Mouse (Mus musculus) layer of hippocampus, postnatal 10 days (tissue): ENCODE data around the gene Hspa1l. TPM values are rescaled to one million over a fixed set of nuclear protein-coding genes. Genes with fewer than 3 reads are reported as not detected.
"Not testable (repeated sequence)": the region's sequence is repeated elsewhere in the genome, so short reads cannot be mapped to it uniquely, and the experiment has no call there.

Experiments
- DNase-seq, 2 experiments: peaks; one replicate each; pipeline ENCODE4 v3.0.0; 2021; ENCODE audit warnings: low spot score in 2 of 2
- total RNA-seq, 2 experiments: library from RNA; stranded (reverse); gene quantifications; 2 replicates each; pipeline ENCODE4 v1.2.3; 2021

Hspa1l gene
- total RNA-seq, 2 experiments from 2014 or later: 0.30 to 0.38 TPM

DNA sequence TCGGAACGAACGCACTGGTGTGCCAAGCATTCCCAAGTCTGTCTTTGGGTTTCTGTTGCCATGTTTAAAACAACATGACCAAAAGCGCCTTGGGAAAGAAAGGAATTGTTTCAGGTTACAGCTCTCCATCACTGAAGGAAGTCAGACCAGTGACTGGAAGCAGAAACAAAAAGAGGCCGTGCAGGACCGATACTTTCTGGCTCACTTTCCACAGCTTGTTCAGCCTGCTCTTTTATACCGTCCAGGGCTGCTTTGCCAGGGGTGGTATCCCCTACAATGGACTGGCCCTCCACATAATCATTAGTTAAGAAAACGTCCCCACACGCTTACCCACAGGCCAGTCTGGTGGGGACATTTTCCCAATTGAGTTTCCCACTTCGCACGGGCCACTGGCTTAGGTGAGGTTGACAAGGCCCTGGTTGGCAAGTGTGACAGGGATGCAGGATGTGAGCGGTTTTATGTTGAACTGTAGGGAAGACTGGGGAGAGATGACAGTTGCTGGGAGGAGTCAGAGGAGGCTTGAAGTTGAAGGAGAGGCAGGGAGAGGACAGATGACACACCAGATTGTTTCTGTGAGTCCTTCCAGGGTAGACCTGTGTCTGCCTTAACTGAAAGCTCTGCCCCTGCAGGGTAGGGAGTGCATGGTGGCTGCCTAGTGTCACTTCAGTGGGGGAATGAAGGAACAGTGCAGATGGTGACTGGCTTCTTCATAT lies 29.8 kb downstream of the Hspa1l start:
- DNase-seq: no peak

DNA sequence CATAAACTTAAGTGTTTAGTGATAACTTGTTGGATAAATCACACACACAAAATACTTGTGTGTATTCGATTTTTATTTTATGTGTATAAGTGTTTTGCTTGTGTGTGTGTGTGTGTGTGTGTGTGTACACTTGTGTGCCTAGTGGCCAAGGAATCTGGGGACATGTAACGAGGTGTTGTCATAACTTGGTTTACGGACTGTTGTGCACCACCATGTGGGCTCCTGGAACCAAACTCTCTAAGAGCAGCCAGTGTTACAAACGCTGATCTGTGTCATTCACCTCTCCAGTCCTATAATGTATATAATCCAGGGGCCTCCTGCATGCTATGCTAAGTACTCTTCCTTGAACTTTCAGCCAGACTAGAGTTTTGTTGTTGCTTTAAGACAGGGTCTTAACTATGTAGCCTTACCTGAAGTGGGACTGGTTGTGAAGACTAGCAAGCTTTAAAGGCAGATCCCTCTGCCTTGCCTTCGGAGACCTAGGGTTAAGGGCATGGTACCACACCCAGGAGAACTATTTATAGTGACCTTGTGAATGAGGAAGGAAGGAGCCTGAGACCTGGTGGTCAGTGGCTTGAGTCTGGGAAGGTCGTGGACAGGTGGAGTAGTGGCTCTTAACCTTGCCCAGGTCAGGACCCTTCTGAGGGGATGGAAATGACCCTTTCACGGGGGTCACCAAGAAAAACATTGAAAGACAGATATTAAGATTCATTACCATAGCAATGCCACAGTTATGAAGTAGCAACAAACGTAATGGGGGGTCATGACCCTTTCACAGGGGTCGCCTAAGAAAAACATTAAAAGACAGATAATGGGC lies 30.7 kb downstream of the Hspa1l start:
- no peak for DNase-seq

DNA sequence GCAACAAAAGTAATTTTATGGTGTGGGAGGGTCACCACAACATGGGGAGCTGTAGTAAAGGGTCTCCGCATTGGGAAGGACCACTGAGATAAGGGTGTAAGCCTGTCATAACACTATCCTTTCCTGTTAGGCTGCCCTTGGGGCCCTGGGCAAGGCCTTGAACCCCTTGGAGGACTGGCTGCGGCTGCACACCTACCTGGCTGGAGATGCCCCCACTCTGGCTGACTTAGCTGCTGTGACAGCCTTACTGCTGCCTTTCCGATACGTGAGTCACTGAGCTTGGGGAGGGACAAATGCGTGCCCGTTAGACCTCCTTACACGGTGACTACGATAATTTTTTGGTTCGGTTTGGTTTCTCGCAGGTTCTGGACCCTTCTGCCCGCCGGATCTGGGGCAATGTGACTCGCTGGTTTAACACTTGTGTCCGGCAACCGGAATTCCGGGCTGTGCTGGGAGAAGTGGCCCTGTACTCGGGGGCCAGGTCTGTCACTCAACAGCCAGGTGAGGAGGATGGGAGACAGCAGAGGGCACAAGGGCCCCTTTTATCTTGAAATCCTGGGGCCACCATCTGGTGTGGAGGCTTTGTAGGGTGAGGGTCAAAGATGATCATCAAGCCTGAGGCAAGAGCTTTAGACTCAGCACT lies 31.7 kb downstream of the Hspa1l start:
- DNase-seq: no peak

DNA sequence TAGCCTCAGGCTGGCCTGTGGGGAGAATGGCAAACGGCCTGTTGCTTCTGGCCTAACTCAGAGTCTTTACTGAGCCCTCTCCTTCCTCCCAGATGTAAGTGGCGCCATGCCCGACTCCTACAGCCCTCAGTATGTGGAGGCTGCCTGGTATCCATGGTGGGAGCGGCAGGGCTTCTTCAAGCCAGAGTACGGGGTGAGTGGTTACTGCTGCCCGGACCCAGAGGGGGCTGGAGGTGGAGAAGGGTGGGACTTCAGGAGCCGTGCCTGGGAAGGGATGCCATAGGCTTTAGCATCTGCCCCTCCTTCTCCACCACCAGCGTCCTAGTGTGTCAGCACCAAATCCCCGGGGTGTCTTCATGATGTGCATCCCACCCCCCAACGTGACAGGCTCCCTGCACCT lies 32.7 kb downstream of the Hspa1l start:
- no peak for DNase-seq

DNA sequence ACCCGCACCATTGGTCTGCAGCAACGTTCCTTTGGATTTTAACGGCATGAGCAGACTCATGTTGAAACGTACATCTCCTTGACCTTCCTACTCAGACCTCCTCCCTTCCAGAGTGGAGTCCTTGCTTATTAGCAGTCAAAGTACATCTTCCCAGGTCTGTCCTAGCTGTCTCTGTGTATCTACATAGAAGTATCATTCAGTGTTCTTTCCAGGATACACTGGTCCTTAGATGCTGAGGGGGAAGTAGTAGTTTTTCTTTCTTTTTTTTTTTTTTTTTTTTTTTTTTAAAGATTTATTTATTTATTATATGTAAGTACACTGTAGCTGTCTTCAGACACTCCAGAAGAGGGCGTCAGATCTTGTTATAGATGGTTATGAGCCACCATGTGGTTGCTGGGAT lies 33.4 kb downstream of the Hspa1l start:
- not testable (repeated sequence) for DNase-seq

DNA sequence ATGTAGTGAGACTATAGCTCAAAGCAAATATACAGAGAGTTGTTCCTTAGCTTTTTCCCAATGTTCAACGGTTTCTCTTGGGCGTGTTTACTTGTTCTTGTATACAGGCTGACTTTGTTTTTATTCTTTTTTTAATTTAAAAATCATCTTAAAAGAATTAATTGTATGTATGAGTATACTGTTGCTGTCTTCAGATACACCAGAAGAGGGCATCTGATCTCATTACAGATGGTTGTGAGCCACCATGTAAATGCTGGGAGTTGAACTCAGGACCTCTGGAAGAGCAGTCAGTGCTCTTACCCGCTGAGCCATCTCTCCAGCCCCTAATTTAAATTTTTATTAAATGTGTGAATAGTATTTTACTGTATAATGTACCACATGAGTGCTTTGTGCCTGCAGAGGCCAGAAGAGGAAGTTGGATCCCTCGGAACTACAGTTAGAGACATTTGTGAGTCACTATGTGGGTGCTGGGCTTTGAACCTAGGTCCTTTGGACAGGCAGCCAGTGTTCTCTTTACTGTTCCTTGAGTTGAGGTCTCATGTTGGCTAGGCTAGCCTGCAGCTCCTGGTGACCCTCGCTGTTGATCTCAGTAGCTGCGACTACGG lies 35.0 kb downstream of the Hspa1l start:
- DNase-seq: no peak

DNA sequence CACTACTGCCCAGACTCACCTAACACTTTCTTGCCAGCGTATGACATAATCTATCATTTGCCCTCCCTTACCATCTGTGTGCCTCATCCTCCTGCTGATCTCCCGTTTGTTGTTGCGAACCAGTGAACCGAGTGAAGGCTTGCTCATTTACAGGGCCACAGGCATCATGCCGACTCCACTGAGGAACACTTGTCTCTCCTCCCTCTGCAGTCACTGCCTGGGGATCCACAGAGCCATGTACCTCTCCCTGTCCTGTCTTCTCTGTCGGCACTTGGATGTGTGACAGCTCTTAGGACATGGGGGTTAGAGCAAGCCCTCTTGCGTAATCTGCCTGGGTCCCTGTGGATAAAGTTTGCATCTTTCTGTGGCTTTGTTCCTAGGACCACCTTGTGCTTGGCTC lies 37.1 kb downstream of the Hspa1l start:
- DNase-seq: no peak

DNA sequence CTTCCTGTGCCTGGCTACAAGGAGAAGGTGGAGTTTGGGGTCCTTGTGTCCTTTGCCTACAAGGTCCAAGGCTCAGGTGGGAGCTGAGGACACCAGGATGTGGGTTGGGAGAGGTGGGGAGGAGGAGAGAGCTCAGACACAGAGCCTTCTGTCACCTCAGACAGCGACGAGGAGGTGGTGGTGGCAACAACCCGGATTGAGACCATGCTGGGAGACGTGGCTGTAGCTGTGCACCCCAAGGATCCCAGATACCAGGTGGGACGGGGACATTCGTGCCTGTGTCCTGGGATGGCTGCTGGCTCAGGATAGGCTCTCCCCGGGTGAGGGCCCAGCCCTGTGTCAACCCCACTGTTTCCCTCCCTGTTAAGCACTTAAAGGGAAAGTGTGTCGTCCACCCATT lies 38.9 kb downstream of the Hspa1l start:
- no peak for DNase-seq

DNA sequence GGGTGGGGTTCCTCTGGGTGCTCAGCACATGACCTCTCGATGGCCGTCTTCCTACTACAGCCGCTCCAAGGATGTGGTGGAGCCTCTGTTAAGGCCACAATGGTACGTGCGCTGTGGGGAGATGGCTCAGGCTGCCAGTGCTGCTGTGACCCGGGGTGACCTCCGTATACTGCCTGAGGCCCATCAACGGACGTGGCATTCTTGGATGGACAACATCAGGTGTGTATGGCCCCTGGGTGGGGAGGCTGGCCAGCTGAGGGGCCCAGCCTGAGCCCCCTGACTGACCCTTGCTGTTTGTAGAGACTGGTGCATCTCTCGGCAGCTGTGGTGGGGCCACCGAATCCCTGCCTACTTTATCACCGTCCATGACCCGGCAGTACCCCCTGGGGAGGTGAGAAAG lies 39.9 kb downstream of the Hspa1l start:
- DNase-seq: no peak

DNA sequence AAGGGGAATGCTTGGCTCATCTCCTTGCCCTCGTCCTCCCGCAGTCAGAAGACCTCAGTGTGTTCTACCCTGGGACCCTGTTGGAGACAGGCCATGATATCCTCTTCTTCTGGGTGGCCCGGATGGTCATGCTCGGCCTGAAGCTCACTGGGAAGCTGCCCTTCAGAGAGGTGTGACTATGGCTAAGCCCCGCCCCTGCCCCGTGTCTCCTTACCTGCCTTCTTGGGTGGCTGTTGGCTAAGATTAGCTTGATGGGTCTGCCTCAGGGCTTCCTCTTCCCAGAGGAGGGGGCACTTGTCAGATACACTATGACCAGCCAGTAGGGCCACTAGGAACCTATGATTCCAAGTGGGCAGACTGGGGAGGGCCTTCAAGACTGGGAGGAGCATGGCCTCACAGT lies 40.7 kb downstream of the Hspa1l start:
- DNase-seq: no peak

DNA sequence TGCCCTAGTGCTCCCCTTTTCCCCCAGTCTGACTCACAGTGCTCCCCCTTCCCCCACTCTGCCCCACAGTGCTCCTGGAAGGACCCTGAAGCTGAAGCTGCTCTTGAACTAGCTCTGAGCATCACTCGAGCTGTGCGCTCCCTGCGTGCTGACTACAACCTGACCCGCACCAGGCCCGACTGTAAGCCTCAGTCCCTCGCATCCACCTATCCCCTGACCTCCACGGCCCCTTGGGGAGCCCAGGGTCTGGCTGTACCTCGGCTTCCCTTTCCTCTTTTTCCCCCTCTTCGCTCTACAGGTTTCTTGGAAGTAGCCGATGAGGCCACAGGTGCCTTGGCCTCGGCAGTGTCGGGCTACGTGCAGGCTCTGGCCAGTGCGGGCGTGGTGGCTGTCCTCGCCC lies 42.8 kb downstream of the Hspa1l start:
- no peak for DNase-seq

DNA sequence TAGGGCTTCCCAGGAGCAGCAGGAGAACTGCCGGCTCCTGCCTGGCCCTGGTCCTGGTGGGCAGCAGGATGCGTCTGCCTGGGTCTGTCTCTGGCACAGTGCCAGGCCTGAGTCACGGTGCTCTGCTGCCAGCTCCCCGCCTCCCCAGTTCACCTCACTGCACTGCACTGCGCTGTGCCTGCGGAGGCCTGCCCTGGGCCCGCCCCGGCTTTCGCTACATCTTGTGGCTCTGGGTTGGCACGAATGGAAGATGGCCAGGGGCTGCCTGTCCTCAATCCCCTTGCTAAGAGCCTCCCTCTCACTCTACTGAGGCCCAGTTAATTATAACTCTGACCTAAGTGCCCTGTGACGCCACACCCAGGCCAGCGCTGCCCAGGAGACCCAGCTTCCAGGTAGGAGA lies 43.9 kb downstream of the Hspa1l start, which contains the start of gene Vwa7:
TSS of gene Vwa7 (plus strand) at position 204 of the 400 bp plus-strand sequence.
- peak; percentile 47 to 54 for DNase-seq

DNA sequence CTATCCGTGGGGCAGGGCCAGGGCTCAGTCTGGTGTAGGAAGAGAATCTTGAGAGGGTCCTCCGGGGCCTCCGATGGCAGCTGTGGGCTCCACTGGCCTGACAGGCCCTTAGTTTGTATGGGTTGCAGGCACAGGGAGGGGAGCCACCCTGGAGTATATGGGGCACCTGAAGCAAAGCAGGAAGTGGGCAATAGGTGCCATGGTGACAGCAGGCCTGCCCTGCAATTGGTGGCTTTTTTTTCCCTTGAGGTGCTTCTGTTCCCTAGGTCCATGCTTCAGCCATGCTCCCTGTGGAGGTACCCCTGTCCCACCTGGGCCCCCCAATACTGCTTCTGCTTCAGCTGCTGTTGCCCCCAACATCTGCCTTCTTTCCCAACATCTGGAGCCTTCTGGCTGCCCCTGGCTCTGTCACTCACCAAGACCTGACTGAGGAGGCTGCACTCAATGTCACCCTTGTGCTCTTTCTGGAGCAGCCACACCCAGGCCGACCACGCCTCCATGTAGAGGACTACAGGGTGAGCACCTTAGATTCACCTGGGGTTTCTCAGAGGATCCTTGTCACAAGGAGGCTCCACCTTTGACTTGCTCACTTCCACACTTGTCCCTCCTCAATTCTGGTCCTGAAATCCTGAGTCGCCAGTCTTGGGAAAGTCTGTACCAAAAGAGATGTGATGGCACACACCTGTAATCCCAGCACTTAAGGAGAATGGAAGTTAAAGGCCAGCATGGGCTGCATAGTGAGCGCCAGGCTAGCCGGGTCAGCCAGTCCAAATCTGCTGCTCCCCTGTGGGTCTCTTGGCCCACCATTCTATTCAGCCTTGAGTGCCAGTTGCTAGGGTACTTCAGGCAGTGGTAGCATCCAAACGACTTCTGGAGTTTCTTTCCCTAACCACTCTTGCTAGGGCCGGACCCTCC lies 44.5 kb downstream of the Hspa1l start:
- DNase-seq: no peak

DNA sequence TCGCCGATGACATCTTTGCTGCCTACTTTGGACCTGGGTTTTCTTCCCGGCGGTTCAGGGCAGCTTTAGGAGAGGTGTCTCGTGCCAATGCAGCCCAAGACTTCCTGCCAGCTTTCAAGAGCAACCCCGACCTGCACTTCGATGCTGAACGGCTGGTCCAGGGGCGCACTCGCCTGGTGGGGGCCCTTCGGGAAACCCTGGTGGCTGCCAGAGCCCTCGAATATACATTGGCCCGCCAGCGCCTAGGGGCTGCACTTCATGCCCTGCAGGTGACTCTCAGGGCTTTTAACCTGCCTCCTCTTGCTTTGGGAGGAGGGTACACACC lies 45.2 kb downstream of the Hspa1l start:
- DNase-seq: no peak

DNA sequence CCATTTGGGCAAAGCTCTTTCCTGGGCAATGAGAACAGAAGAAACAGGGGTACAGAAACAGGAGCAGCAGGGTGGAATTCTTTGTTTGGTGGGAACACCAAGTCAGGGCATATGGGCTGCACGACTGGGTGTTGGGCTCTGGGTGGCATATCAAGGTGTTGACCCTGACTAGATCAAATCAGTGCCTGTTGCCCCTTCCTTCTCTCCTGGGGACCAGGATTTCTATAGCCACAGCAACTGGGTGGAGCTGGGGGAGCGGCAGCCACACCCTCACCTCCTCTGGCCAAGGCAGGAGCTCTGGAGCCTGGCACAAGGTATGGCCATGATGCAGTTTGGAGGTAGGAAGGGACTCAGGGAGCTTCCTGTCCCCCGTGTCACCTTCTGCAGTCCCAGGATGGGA lies 45.7 kb downstream of the Hspa1l start:
- DNase-seq: no peak

DNA sequence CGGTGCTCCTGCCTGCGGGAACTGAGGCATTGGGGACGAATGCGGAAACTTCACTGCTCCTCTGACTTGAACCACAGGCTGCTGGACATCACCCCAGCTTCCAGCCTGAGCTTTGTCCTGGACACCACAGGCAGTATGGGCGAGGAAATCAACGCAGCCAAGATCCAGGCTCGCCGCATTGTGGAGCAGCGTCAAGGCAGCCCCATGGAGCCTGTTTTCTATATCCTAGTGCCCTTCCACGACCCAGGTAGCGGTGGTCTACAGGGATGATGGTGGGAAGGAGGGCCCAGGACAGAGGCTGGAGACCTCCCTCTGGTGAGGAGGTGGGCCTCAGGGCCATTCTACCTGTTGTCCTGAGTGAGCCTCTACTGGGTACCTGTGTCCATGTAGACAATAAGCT lies 47.4 kb downstream of the Hspa1l start:
- DNase-seq: no peak

DNA sequence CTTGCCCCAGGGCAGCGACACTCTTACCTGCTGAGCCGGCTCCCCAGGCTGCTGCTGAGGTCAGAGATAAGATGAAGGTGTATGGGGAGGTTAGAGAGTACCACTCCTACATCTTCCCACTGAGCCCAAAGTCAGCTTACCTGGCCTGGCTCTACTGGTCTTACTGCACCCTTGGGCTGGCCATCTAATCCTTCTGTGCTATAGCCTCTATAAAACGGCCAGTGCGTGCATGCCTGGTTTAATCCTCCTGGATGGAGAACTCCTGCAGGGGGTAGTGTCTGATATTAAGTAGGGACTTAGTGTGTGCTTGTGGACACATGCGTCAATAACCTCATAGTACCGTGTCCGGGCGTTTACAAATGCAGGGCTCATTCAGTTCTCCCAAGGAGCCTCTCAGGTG lies 48.0 kb downstream of the Hspa1l start:
- no peak for DNase-seq

DNA sequence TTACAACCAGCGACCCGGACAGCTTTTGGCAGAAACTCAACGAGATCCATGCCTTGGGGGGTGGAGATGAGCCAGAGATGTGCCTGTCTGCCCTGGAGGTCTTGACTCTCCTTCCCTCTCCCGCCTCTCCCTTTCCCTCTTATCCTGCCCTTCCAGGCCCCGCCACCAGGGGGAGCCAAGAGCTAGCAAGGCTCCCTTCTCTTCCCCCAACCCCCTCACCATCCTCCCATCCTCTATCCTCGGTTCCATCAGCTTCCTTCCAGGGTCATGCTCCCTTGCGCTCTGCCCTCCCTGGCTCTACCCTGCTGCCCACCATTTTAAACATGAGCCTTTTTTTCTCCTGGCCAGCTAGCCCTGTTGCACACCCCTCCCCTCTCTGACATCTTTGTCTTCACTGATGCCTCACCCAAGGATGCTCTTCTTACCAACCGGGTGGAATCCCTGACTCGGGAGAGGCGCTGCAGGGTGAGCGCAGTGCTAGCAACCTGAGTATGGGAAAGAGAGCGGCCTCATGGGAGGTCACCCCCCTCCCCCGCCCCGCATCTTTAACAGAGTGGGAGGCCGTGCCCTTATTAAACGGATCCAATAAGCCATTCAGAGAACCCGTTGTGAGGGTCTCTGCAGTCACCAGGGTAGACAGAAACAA lies 48.8 kb downstream of the Hspa1l start:
- peak; percentile 91 for DNase-seq

DNA sequence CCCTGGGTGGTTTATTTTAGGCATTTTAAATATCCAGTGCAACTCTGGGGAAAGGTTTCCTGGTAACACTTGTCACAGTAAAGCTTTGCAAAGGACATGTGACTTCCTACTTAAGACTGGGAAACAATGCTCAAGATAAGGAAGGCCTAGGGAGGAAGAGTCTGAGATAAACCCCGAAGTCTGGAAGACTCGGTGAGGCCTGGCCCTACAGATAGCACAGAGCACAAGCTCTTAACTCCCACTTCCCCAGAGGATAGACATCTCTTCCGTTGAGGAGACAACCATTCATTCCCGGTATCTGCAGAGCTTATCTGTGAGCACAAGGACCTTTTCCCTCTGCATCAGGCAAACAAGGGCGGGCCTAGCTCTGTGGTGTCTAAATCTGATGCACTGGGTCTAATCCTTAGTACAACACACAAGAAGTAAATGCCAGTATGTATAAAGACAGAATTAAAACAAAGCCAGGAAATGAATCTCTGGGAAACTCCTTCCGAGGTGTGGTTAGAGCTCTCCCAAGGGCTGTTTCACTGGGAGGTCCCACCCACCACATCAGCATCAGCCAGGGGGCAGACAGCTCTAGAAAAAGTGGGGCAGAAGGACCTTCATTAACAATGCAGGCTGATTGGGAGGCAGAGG lies 49.5 kb downstream of the Hspa1l start:
- DNase-seq: no peak

DNA sequence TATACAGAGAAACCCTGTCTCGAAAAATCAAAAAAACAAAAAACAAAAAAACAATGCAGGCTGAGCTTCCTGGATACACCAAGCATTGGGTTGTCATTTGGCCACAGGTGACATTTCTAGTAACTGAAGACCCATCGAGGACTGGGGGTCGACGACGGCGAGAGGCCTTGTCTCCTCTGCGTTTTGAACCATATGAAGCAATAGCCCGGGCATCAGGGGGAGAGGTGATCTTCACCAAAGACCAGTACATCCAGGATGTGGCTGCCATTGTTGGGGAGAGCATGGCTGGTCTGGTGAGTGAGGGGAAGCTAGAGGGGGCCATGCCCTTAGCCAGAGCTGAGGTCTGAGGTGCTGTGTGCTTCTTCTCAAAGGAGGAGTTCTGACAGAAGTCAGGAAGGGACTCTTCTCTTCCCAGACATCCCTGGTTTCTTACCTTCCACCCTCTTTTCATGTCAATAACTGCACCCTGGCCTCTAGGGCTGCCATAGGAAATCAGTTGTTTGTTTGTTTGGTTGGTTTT lies 50.1 kb downstream of the Hspa1l start:
- no peak for DNase-seq
